Mouse (Mus musculus) ovary, adult 2 months (tissue): Measurements from ENCODE around the gene Tmem192. TPM values are rescaled to one million over a fixed set of nuclear protein-coding genes. Genes with fewer than 3 reads are reported as not detected.

Source experiments
- polyA plus RNA-seq: library from polyadenylated mRNA; depleted of rRNA; stranded (reverse); fragments of >200 nt; gene quantifications from 2 replicates; pipeline ENCODE4 v1.2.3, GENCODE M21; 2012; rRNA removed

Tmem192 gene
- 47.0 and 58.3 TPM in 2 replicates for polyA plus RNA-seq

DNA sequence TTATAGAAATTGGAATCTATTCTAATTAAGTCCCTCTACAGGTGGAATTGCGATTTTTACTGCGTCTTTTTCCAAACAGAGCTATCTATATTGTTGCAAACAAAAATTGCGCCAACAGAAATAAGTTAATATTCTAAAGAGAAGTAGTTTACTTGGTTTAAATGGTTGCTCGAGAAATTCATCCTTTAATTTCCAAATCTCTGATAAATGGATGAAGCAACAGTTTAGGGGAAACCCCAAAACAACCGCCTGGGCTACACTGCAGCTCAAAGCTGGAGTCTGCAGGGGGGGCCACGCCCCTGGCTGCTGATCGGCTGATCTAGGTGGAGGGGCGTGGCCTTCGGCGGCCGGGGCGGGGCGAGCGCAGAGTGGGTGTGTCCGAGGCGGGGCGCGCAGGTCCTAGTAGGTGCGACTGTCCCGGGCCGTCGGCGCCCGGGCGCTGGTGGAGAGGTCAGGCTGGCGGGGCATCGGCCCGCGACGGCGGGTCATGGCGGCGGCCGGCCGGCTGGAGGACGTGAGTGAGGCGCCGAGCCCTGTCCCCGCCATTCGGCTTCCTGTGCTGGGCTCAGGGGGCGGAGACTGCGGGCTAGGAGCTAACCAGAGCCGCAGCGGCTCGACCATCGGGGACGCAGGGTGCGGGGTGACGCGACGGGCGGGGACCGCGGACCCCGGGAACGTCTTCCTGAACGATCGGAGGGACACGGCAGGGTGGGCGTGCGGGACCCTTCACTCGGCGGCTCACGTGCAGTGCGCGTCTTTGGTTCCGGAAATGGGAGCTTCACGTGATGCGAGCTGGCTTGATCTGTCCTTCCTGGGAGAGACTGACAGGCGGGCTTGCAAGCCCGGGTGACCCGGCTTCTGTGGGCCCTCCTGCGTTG, at the start of gene Tmem192:
TSS of gene Tmem192 (plus strand) at position 366 of the 878 bp plus-strand sequence.

GRCm38 (mm10) chr8:64987731-64988130, 40.7 kb downstream of the Tmem192 start, which contains the start of gene Trim75:
TSS of gene Trim75 (minus strand) at chr8:64987831.

DNA sequence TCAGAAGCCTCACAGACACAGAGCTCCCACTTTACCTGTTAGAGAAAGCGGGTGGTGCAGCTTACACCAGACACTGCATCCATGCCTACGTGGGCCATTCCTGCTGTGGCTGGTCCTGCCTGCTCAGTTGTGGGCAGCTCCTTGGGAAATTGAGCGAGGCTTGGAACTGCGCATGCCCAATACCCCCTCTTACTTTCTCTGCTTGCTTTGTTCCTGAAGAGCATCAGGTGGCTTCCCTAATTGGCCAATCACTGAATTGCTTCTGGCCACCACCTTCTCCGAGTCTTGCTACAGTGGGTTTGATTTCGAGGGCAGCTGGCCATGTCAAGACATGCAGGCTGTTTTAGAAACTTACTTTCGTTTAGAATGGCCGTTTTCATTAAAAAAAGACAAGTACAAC, 71.4 kb downstream of the Tmem192 start, which contains the start of the genes Trim61 and Trim60:
TSS of gene Trim61 (minus strand) at position 101 of the 400 bp plus-strand sequence.
TSS of gene Trim60 (minus strand) at position 162 of the 400 bp plus-strand sequence.

Other genes starting within 250 kb of the Tmem192 start
- gene Msmo1, start 213.4 kb upstream of the Tmem192 start, polyA plus RNA-seq = 15.9 and 16.3 TPM in 2 replicates
- 14.7 and 15.0 TPM in 2 replicates for gene Klhl2, start 97.2 kb upstream of the Tmem192 start, polyA plus RNA-seq
- gene Trim75, start 40.6 kb downstream of the Tmem192 start, polyA plus RNA-seq = 2.3 and 2.8 TPM in 2 replicates
- gene Trim61, start 71.3 kb downstream of the Tmem192 start, polyA plus RNA-seq = 2.6 and 3.5 TPM in 2 replicates
- 0.33 and 0.85 TPM in 2 replicates for gene Trim60, start 71.4 kb downstream of the Tmem192 start, polyA plus RNA-seq
- 0.23 and 0.25 TPM in 2 replicates for gene Apela, start 90.2 kb downstream of the Tmem192 start, polyA plus RNA-seq
- not detected in 2 replicates for gene Gm10663, start 127.8 kb downstream of the Tmem192 start, polyA plus RNA-seq
- not detected in 2 replicates for gene BC030870, start 182.4 kb downstream of the Tmem192 start, polyA plus RNA-seq